Mouse (Mus musculus): ENCODE results near the gene Iqcn.

Iqcn gene

DNA sequence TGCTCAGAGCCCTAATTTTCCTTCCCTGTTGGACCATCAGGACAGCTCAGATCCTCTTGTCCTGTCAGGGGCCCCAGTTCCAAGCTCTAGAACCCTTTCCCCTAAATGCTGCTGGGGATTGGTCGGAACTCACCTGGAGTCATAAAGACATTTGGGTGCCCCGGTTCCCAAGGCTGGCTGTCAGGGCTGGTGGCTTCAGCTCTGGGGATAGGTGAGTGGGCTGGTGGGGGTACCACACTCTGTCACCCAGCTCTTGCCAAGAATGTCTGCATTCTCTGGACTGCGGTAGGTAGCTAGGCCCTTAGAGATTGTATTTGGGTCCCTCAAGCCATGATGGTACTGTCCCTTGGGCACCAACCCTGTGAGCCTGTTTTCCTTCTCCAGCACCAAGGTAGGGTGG lies at the start of gene Iqcn:
Gene Iqcn (plus strand): TSS at position 171 of the 400 bp plus-strand sequence.
- no peak for DNase-seq

DNA sequence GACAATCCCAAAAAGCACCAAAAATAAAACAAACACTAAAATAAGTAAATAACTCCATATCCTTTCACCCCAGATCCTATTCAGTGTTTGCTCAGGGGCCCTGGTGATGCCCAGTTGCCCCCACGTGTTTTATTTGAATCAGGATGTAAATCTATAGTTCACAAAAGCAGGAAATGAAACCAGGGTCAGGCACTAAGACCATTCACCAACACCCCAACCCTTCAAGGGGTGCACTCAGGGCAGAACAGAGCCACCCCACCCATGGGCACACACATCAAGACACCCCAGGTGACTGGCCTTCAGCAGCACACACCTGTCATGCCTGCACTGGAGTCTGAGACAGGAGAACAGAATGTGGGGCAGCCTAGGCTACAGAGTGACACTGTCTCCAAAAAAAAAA lies 49.1 kb upstream of the Iqcn start:
- peak in 1 of 2 experiments; percentile 4 for DNase-seq

DNA sequence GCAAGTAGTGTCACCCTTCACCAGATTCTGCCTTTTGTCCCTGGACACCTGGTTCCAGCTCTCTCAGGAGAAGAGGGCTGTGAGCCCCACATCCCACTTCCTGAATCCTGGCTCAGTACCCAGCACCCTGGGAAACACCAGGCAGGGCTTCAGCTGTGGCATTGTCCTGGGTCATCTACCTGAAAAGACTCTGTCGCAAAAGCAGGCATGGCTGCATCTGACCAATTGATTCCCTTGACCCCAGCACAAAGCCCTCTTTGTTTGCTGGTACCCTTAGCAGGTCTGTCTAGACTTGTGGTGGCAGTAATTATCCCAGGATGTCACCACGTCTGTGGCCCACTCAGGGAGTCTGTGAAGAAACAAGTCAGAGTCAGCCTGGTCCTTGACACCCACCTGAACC lies 47.8 kb upstream of the Iqcn start:
- DNase-seq = no peak

- DNase-seq = no peak
Measured at GRCm38 (mm10) chr8:70656193-70656790, 47.0 kb upstream of the Iqcn start.

DNA sequence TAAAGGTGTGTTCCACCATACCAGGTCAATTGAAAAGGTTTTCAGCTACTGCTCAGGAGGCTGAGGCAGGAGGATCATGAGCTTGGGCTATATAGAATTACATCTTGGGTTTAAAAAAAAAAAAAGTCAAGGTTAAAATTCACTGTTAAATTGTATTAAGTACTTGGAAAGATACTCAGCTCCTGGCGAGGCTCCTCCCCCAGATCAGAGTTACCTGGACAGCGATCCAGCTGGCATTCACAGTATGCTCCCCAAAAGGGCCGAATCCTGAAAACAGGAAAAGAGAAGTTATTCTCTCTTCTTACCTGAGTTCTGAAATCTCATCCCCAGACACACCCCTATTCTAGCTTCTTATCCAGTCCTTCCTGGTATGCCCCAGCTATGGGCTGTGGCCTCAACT lies 46.0 kb upstream of the Iqcn start:
- no peak for DNase-seq

DNA sequence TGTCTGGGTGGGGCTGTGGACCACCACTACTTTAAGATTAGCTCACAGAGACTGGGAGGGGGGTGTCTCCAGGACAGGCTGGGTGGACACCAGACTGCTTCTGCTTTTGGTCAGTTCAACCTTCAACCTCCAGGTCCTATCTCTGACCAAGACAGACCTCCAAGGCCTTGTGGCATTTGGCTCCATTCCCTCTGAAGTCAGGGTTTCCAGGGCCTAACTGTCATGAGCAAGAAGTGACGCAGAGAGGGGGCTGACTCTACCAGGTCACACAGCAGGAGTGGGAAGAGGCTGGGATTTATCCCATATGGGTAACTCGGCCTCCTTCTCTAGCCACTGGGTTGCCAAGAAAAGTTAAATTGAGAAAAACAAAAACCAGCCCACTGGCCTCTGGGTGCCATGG lies 45.5 kb upstream of the Iqcn start:
- DNase-seq = no peak

DNA sequence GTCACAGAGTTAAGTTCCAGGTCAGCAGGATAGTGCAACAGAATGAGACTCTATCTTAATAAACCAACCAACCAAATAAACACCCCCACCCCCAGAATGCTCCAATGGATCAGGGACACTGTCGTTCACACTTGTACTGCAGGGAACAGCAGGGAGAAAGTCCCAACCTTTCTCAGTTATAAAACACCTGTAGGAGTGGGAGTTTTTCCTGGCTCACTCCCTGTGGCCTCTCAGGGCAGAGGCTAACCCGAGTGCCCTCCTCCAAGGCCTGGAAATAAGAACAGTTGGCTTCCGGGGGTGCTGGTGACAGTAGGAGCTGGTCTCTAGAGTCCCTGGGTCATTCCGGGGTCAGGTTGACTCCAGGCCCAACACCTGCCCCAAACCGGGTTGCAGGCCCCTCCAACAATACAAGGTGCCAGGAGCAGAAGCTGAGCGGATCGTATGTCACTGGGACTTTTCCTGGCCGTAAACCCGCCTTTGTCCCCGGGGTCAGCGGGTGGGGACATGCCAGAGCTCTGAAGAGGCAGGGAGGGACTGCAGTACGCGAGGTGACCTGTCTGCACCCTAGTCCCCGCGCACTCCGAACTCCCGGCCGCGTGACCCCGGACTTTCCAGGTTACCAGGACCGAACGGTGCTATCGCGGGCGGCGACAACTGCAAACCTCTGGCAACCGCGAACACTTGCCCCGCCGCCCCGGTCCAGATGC lies 44.2 kb upstream of the Iqcn start:
- peak; percentile 69 to 77 for DNase-seq

DNA sequence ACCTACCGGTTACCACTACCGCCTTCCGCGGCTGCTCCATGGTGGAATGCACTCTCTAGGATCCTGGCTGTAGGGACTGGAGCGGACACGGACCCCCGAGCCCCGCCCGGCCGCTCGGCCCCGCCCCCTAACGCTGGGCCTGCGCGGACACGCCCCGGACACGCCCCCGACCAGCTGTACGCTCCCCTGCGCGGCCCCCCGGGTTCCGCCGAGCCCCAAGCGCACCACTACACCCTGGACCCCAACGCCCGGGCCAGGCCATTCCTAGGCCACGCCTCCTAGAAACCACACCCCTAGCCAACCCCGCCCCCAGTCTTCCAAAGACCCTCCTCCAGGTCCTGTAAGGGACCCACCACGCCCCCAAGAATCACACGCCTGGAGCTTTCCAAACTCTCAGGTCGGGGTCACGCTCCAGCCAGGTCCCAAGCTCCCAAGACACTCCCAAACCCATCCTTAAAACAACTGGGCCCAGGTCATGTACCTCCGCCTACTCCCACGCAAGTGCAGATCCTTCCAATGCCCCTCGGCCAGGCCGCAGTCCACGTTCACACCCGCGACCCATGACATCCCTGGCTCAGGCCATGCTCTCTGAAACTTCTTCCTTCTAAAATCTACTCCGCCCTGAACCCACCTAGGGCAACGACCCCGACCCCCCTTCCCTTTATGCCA lies 43.5 kb upstream of the Iqcn start:
- DNase-seq = peak; percentile 92 to 94

DNA sequence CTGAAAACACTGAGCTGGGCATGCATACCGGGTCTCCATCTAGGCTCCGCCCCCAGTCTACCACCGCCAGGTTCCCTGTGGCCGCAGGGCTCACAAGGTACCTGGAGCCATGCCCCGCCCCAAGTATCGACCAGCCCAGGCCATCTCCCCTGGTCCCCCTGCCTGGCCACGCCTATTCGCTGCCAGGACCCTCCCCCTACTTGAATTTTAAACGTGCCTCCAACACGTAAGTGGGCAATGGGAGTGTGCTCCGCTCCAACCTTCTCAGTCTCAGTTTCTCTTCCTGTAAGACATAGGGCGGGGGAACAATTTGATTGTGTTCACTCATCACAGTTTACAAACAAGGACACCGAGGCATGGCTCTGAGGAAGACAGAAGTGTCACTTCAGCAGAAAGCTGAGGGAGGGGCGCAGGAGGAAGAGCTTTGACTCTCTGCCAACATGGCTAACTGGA lies 43.0 kb upstream of the Iqcn start, which contains the start of gene Pgpep1:
Gene Pgpep1 (minus strand): TSS at position 116 of the 453 bp plus-strand sequence.
- peak; percentile 70 to 79 for DNase-seq

- DNase-seq = no peak
Measured at GRCm38 (mm10) chr8:70663691-70664090, 39.6 kb upstream of the Iqcn start.

GRCm38 (mm10) chr8:70664631-70665030 lies 38.6 kb upstream of the Iqcn start:
- DNase-seq = no peak

DNA sequence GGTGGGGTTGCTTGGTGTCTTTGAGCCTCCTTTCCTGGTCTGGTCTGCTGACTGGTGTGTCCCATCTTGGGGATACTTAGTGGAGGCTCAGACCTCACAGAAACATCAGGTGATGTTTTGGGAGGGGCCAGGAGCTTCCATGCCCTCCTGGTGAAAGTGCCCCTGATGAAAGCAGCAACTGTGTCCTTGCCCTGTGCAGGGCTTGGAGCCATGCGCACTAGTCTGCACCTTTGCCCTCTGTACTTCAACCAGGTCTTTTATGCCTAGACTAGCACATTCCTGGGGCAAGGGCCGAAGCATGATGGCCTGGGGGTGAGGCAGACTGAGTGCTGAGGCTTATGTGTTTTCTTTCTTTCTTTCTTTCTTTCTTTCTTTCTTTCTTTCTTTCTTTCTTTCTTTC lies 37.7 kb upstream of the Iqcn start:
- no peak for DNase-seq

DNA sequence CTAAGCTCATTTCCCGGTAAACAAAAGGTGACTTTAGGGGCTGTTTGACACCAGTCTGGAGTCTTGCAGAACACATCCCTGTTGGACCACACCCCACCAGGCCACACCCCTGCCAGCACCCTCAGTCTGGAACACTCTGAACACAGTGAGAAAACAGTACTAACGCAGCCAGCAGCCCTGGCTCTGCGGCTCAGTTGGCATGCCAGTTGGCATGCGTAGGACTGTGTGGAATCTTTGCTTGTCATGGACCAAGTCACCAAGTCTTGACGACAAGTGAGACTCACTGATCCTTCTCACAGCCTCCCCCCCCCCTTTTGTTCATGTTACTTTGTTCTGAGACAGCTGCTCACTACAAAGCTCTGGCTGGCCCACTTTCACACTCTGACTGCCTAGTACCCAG lies 36.2 kb upstream of the Iqcn start:
- peak; percentile 66 to 79 for DNase-seq

GRCm38 (mm10) chr8:70671615-70672324 lies 31.5 kb upstream of the Iqcn start:
- DNase-seq = peak in 1 of 2 experiments; percentile 60

- DNase-seq = no peak
Measured at GRCm38 (mm10) chr8:70672325-70673078, 30.8 kb upstream of the Iqcn start.

GRCm38 (mm10) chr8:70673079-70673856 lies 30.0 kb upstream of the Iqcn start, which contains the start of gene Lsm4:
Gene Lsm4 (plus strand): TSS chr8:70673248.
- peak; percentile 98 for DNase-seq

DNA sequence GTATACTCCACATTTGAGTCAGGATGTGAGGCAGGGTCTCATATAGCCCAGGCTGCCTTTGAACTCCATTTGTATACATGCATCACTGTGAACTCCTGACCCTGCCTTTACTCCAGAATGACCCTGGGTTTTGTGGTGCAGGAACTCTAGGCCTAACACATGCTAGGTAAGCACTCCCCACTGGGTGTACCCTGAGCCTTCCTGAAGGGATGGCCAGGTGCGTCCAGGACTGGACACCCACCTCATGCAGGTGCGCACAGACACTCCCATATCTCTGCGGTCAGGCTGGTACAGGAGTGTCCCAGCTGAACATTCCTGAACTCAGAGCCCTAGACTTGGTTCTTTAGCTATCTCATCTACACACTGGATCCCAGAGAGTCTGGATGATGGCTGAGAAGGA lies 29.1 kb upstream of the Iqcn start:
- DNase-seq = no peak

- DNase-seq = no peak
Measured at GRCm38 (mm10) chr8:70674716-70675115, 28.5 kb upstream of the Iqcn start.

GRCm38 (mm10) chr8:70675336-70675735 lies 27.9 kb upstream of the Iqcn start:
- DNase-seq = no peak

DNA sequence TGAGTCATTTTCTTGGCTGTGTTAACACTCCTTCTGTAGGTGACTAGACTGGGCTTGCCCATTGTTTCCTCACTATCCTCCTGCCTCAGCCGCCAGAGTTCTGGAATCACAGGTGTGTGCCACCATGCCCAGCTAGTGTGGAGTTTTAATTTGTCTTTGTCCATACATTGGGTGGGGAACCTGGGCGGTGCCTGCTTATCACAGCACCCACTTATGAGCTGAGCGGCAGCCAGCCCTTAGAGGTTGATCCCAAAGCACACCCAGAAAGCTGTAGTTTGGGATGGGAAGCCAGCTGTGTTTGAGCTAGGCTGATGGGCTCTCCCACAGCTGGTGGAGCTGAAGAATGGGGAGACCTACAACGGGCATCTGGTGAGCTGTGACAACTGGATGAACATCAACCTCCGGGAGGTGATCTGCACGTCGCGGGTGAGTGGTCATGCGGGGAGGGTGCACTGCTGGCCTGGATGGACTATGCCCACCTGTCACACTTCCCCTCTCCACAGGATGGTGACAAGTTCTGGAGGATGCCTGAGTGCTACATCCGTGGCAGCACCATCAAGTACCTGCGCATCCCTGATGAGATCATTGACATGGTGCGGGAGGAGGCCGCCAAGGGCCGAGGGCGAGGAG lies 25.7 kb upstream of the Iqcn start:
- DNase-seq = no peak

DNA sequence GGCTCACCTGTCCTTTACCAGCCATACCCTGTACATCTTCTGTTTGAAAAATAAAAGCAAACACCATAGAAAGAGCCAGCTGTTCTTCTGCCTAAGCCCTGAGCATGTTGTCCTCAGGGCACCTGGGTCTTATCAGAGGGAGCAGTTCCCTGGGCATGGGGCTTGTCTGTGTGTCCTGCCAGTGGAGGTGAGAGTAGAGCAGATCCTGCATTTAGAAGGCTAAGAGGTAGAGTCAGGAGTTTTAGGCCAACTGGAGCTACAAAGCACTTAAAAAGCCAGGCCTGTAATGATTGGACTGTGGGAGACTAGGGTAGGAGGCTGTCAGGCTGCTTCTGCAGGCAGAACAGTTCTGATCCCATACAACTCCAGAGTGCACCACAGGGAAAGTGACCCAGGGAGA lies 24.6 kb upstream of the Iqcn start:
- DNase-seq = no peak

Data from lung, adult 18-20 months (tissue).